Mouse (Mus musculus): Measurements from ENCODE around the gene Usf1.

GRCm38 (mm10) chr1:171439072-171439471 is 28.0 kb downstream of the Usf1 start:
- no peak for TF ChIP-seq CTCF (IDR thresholded peaks at IDR 0.05; ENCODE audit: low read depth, low read length)
- TF ChIP-seq POLR2A (IDR thresholded peaks at IDR 0.05; ENCODE audit: borderline replicate concordance, low read depth, low read length), result no peak
